Mouse (Mus musculus) CH12.LX (cell line): ENCODE data around the gene Cybrd1. TPM values are rescaled to one million over a fixed set of nuclear protein-coding genes. Genes with fewer than 3 reads are reported as not detected.

Source experiments
- DNase-seq: peaks from one replicate; pipeline ENCODE4 v3.0.0-alpha.2; 2013; ENCODE audit errors: extremely low read depth
- H3K27ac ChIP-seq: 2 replicates; pipeline ENCODE4 v1.5.1; 2012; ENCODE audit warnings: low read depth, mild to moderate bottlenecking, control low read depth, moderate library complexity; ENCODE audit not compliant: insufficient read depth
- H3K27me3 ChIP-seq: replicated peaks from 2 replicates; pipeline ENCODE3; 2012; ENCODE audit warnings: inconsistent platforms
- H3K36me3 ChIP-seq, 2 experiments: replicated peaks in 1 of 2; 2 replicates each; pipeline versions ENCODE3 to v1.6.1; 2012; ENCODE audit warnings: inconsistent platforms in 1 of 2, low read length in 1 of 2, mild to moderate bottlenecking in 1 of 2, mixed read lengths in 1 of 2, moderate library complexity in 1 of 2; ENCODE audit not compliant: control insufficient read depth in 1 of 2, insufficient read depth in 1 of 2
- H3K4me1 ChIP-seq, 2 experiments: 2 replicates each; pipeline ENCODE4 v1.6.1; 2012; ENCODE audit warnings: inconsistent platforms in 1 of 2, moderate library complexity in 1 of 2; ENCODE audit not compliant: insufficient read depth in 2 of 2, control insufficient read depth in 1 of 2
- H3K4me2 ChIP-seq: 2 replicates; pipeline ENCODE4 v1.6.1; 2012; ENCODE audit warnings: low read depth, mild to moderate bottlenecking, control low read depth; ENCODE audit not compliant: poor library complexity, insufficient read depth, severe bottlenecking
- H3K4me3 ChIP-seq, 3 experiments: fragments of 150-350 bp in 1 of 3; sonication (generic) in 1 of 3; replicated peaks in 1 of 3; 2 replicates each; pipeline versions ENCODE3 to v1.5.1; 2011 to 2012; ENCODE audit warnings: low read depth in 2 of 3, low read length in 2 of 3, mild to moderate bottlenecking in 2 of 3, moderate library complexity in 2 of 3, control low read depth in 1 of 3, improper control_type of control experiment in 1 of 3, inconsistent platforms in 1 of 3, mixed read lengths in 1 of 3; ENCODE audit not compliant: poor library complexity in 1 of 3
- H3K79me2 ChIP-seq: replicated peaks from 2 replicates; pipeline ENCODE4 v1.6.1; 2012; ENCODE audit warnings: mild to moderate bottlenecking, moderate library complexity; ENCODE audit not compliant: control insufficient read depth, poor library complexity, insufficient read depth, severe bottlenecking; ENCODE audit errors: extremely low read depth
- H3K9ac ChIP-seq: 2 replicates; pipeline ENCODE4 v1.6.1; 2012; ENCODE audit warnings: low read depth, mild to moderate bottlenecking, control low read depth, moderate library complexity; ENCODE audit not compliant: insufficient read depth
- H3K9me3 ChIP-seq: replicated peaks from 2 replicates; pipeline ENCODE3; 2012; ENCODE audit warnings: low read length, inconsistent platforms, mixed read lengths
- CHD1 ChIP-seq: IDR thresholded peaks from 2 replicates; pipeline ENCODE4 v1.6.1; 2012; ENCODE audit warnings: low read depth, low read length, improper control_type of control experiment, inconsistent platforms
- CHD2 ChIP-seq: IDR thresholded peaks from 2 replicates; pipeline ENCODE4 v1.6.1; 2011; ENCODE audit warnings: low read length, improper control_type of control experiment
- E2F4 ChIP-seq: IDR thresholded peaks from 2 replicates; pipeline ENCODE4 v1.6.1; 2011; ENCODE audit warnings: low read depth, low read length, improper control_type of control experiment; ENCODE audit not compliant: insufficient replicate concordance
- EP300 ChIP-seq: IDR thresholded peaks from 2 replicates; pipeline ENCODE4 v1.6.1; 2011; ENCODE audit warnings: low read length, improper control_type of control experiment
- GABPA ChIP-seq: IDR thresholded peaks from 2 replicates; pipeline ENCODE4 v1.6.1; 2012; ENCODE audit warnings: low read depth, low read length, improper control_type of control experiment, inconsistent platforms; ENCODE audit not compliant: insufficient replicate concordance
- HCFC1 ChIP-seq: IDR thresholded peaks from 2 replicates; pipeline ENCODE4 v1.6.1; 2012; ENCODE audit warnings: low read depth, mild to moderate bottlenecking, inconsistent platforms, low read length, improper control_type of control experiment
- JUND ChIP-seq: conservative IDR thresholded peaks from 2 replicates; pipeline ENCODE4 v1.6.1; 2011; ENCODE audit warnings: low read depth, low read length, improper control_type of control experiment
- MAX ChIP-seq: IDR thresholded peaks from 2 replicates; pipeline ENCODE4 v1.6.1; 2011; ENCODE audit warnings: low read length, improper control_type of control experiment
- MAZ ChIP-seq: IDR thresholded peaks from 2 replicates; pipeline ENCODE4 v1.6.1; 2012; ENCODE audit warnings: low read depth, mild to moderate bottlenecking, inconsistent platforms, low read length, improper control_type of control experiment, moderate library complexity
- MXI1 ChIP-seq: IDR thresholded peaks from 2 replicates; pipeline ENCODE4 v1.6.1; 2011; ENCODE audit warnings: mild to moderate bottlenecking, low read depth, low read length, improper control_type of control experiment
- MYC ChIP-seq: IDR thresholded peaks from 2 replicates; pipeline ENCODE4 v1.6.1; 2011; ENCODE audit warnings: low read depth, mild to moderate bottlenecking, improper control_type of control experiment, low read length
- NELFE ChIP-seq: IDR thresholded peaks from 2 replicates; pipeline ENCODE4 v1.6.1; 2011; ENCODE audit warnings: low read depth, low read length, improper control_type of control experiment
- NRF1 ChIP-seq: IDR thresholded peaks from 2 replicates; pipeline ENCODE4 v1.6.1; 2014; ENCODE audit warnings: low read depth, mild to moderate bottlenecking, inconsistent platforms, low read length, improper control_type of control experiment, moderate library complexity
- PAX5 ChIP-seq: IDR thresholded peaks from 2 replicates; pipeline ENCODE4 v1.6.1; 2012; ENCODE audit warnings: low read length, inconsistent platforms, mixed read lengths
- POLR2A ChIP-seq: IDR thresholded peaks from 2 replicates; pipeline ENCODE4 v1.6.1; 2011; ENCODE audit warnings: low read depth, mild to moderate bottlenecking, improper control_type of control experiment, low read length
- POLR2AphosphoS2 ChIP-seq: IDR thresholded peaks from 2 replicates; pipeline ENCODE4 v1.6.1; 2011; ENCODE audit warnings: low read depth, low read length, improper control_type of control experiment
- TBP ChIP-seq: conservative IDR thresholded peaks from 2 replicates; pipeline ENCODE4 v1.6.1; 2011; ENCODE audit warnings: low read depth, low read length, improper control_type of control experiment
- TCF12 ChIP-seq: IDR thresholded peaks from 2 replicates; pipeline ENCODE4 v1.6.1; 2014; ENCODE audit warnings: low read depth, mild to moderate bottlenecking, inconsistent platforms, low read length, improper control_type of control experiment
- UBTF ChIP-seq: IDR thresholded peaks from 2 replicates; pipeline ENCODE4 v1.6.1; 2012; ENCODE audit warnings: low read depth, mild to moderate bottlenecking, inconsistent platforms, low read length, improper control_type of control experiment, moderate library complexity
- USF1 ChIP-seq: IDR thresholded peaks from 2 replicates; pipeline ENCODE4 v1.6.1; 2014; ENCODE audit warnings: low read depth, mild to moderate bottlenecking, inconsistent platforms, low read length, improper control_type of control experiment
- USF2 ChIP-seq: conservative IDR thresholded peaks from 2 replicates; pipeline ENCODE4 v1.6.1; 2011; ENCODE audit warnings: low read depth, low read length, improper control_type of control experiment
- ZC3H11A ChIP-seq: IDR thresholded peaks from 2 replicates; pipeline ENCODE4 v1.6.1; 2012; ENCODE audit warnings: low read depth, mild to moderate bottlenecking, inconsistent platforms, low read length, improper control_type of control experiment
- ZKSCAN1 ChIP-seq: IDR thresholded peaks from 2 replicates; pipeline ENCODE4 v1.6.1; 2012; ENCODE audit warnings: low read depth, inconsistent platforms, low read length, improper control_type of control experiment, borderline replicate concordance
- dilution Hi-C: fragments of 300-500 bp; cut with MboI; formaldehyde crosslinking; loops from 2 replicates; pipeline ENCODE4 v1.14.3; 2020; ENCODE audit warnings: low sequenced_read_pairs; ENCODE audit not compliant: extremely low pct_unique_long_range_greater_than_20kb, extremely low pct_ligation_motif_present
- in situ Hi-C: fragments of 300-500 bp; cut with MboI; formaldehyde crosslinking; loops from 3 replicates; pipeline ENCODE4 v1.14.3; 2019; ENCODE audit warnings: low sequenced_read_pairs, low pct_ligation_motif_present, low pct_unique_long_range_greater_than_20kb, mixed read lengths
- polyA plus RNA-seq: library from polyadenylated mRNA; unstranded; fragments of >175 nt; gene quantifications from 2 replicates; pipeline ENCODE4 v1.2.1, GENCODE M21; 2012; ENCODE audit warnings: low read depth; ENCODE audit not compliant: insufficient read length
- total RNA-seq, 2 experiments: library from RNA; depleted of rRNA; stranded (reverse); fragments of 300-350 nt in 1 of 2; fragments of >200 nt in 1 of 2; gene quantifications; 2 replicates each; pipeline ENCODE4 v1.2.3; 2012 to 2014

Gene Cybrd1
- total and polyA plus RNA-seq, 3 experiments: not detected

- H3K36me3 ChIP-seq: no peaks in the 10 kb centered on the region
- no peak overlapping the region for H3K27ac ChIP-seq
- no peaks in the 10 kb centered on the region for H3K27me3 ChIP-seq
- no peak overlapping the region for H3K4me2 ChIP-seq
- no peaks in the 10 kb centered on the region for H3K9me3 ChIP-seq
- dilution Hi-C loops: no loop called here
- no peaks in the 10 kb centered on the region for H3K79me2 ChIP-seq
- no peak overlapping the region for H3K4me3 ChIP-seq
- H3K9ac ChIP-seq: no peak overlapping the region
- DNase-seq: no peak
- no peak for TF ChIP-seq TCF12
- H3K4me1 ChIP-seq: no peaks in the 10 kb centered on the region
- in situ Hi-C loops: no loop called here
These were observed 12.6 kb downstream of the Cybrd1 start for GRCm38 (mm10) chr2:71130366-71130765.

GRCm38 (mm10) chr2:71131866-71132496, 14.3 kb downstream of the Cybrd1 start:
- Histone ChIP-seq H3K4me1 (no peaks in the 10 kb centered on the region), H3K9me3 (no peaks in the 10 kb centered on the region), H3K4me3 (no peak overlapping the region), H3K27ac (no peak overlapping the region), H3K9ac (no peak overlapping the region), H3K27me3 (no peaks in the 10 kb centered on the region), H3K79me2 (no peaks in the 10 kb centered on the region), H3K36me3 (no peaks in the 10 kb centered on the region)
- dilution Hi-C loops: no loop called here
- in situ Hi-C loops: no loop called here
- TF ChIP-seq E2F4 (no peak), MYC (no peak), HCFC1 (no peak), ZKSCAN1 (peak; percentile 67), CHD1 (no peak), JUND (no peak)
- TF ChIP-seq, all 38 proteins: peak for 1
- DNase-seq: no peak
- H3K4me2 ChIP-seq: no peak overlapping the region

- H3K4me1 ChIP-seq: no peaks in the 10 kb centered on the region
- no peak overlapping the region for H3K4me2 ChIP-seq
- DNase-seq: no peak
- no peak for TF ChIP-seq MAX
- no peak for TF ChIP-seq NELFE
- no peak for TF ChIP-seq NRF1
- no peak for TF ChIP-seq EP300
- TF ChIP-seq CHD2: no peak
- no peak for TF ChIP-seq USF1
- TF ChIP-seq ZC3H11A: no peak
- no peak for TF ChIP-seq GABPA
- TF ChIP-seq USF2: no peak
- no peak for TF ChIP-seq MYC
- no peak for TF ChIP-seq POLR2A
- TF ChIP-seq POLR2AphosphoS2: no peak
- no peak for TF ChIP-seq PAX5
- TF ChIP-seq ZKSCAN1: no peak
- no peak for TF ChIP-seq MAZ
- TF ChIP-seq JUND: no peak
- no peak for TF ChIP-seq UBTF
- TF ChIP-seq MXI1: no peak
- TF ChIP-seq TBP: no peak
- H3K4me3 ChIP-seq: no peak overlapping the region
- H3K27me3 ChIP-seq: no peaks in the 10 kb centered on the region
- H3K36me3 ChIP-seq: no peaks in the 10 kb centered on the region
- H3K9ac ChIP-seq: no peak overlapping the region
- no peak overlapping the region for H3K27ac ChIP-seq
- dilution Hi-C loops (no loop called here), in situ Hi-C loops (no loop called here)
- no peaks in the 10 kb centered on the region for H3K79me2 ChIP-seq
- H3K9me3 ChIP-seq: peaks cover 2% of the 10 kb centered on the region
These were observed 16.4 kb downstream of the Cybrd1 start for GRCm38 (mm10) chr2:71134041-71134505.
